Mouse (Mus musculus): Measurements from ENCODE around the gene Fbxw8. TPM values are rescaled to one million over a fixed set of nuclear protein-coding genes. Genes with fewer than 3 reads are reported as not detected.
A peak's percentile ranks its signal among the peaks of the same experiment; 100 is the strongest.

Fbxw8 gene
- polyA plus RNA-seq, 2 experiments = 6.2 to 10.8 TPM

- TF ChIP-seq EP300 (IDR thresholded peaks at IDR 0.05; ENCODE audit: low read depth) = no peak
- TF ChIP-seq CTCF (IDR thresholded peaks at IDR 0.05; ENCODE audit: low read depth) = no peak
- Histone ChIP-seq H3K36me3 (replicated peaks; ENCODE audit: control insufficient read depth, insufficient read depth, low read depth) (no peaks in the 10 kb centered on the region), H3K4me3 (ENCODE audit: insufficient read depth in 1 of 2, low read depth in 2 of 2, low read length in 2 of 2) (no peak overlapping the region), H3K4me1 (replicated peaks; ENCODE audit: control insufficient read depth in 2 of 2, insufficient read depth in 2 of 2, low read length in 1 of 2) (0 out of 4 replicates have a peak, but pooled peaks cover 0 to 5% of the 10 kb centered on the region in 2 experiments), H3K27me3 (ENCODE audit: control insufficient read depth, insufficient read depth, low read length) (no peaks in the 10 kb centered on the region), H3K9me3 (ENCODE audit: control insufficient read depth, low read length) (no peaks in the 10 kb centered on the region), H3K9ac (replicated peaks) (no peak overlapping the region), H3K4me2 (ENCODE audit: low read depth) (no peak overlapping the region), H3K27ac (no peak overlapping the region)
- WGBS (ENCODE audit: insufficient replicate concordance) = 20% methylated on average over 4 of the region's 4 CpGs
- no peak for DNase-seq (ENCODE audit: low read depth in 3 of 3, low spot score in 3 of 3)
- ATAC-seq (ENCODE audit: insufficient read depth) = no peak
Measured at GRCm38 (mm10) chr5:118050743-118051142, 104.5 kb downstream of the Fbxw8 start.

- Histone ChIP-seq H3K9ac (replicated peaks) (no peak overlapping the region), H3K4me1 (replicated peaks; ENCODE audit: control insufficient read depth in 2 of 2, insufficient read depth in 2 of 2, low read length in 1 of 2) (0 out of 4 replicates have a peak, but pooled peaks cover 0 to 5% of the 10 kb centered on the region in 2 experiments), H3K9me3 (ENCODE audit: control insufficient read depth, low read length) (no peaks in the 10 kb centered on the region), H3K36me3 (replicated peaks; ENCODE audit: control insufficient read depth, insufficient read depth, low read depth) (no peaks in the 10 kb centered on the region), H3K27ac (no peak overlapping the region), H3K27me3 (ENCODE audit: control insufficient read depth, insufficient read depth, low read length) (no peaks in the 10 kb centered on the region), H3K4me3 (ENCODE audit: insufficient read depth in 1 of 2, low read depth in 2 of 2, low read length in 2 of 2) (no peak overlapping the region), H3K4me2 (ENCODE audit: low read depth) (no peak overlapping the region)
- WGBS (ENCODE audit: insufficient replicate concordance) = 25% methylated on average over 5 of the region's 5 CpGs
- TF ChIP-seq CTCF (IDR thresholded peaks at IDR 0.05; ENCODE audit: low read depth) (no peak), EP300 (IDR thresholded peaks at IDR 0.05; ENCODE audit: low read depth) (no peak)
- ATAC-seq (ENCODE audit: insufficient read depth) (no peak), DNase-seq (ENCODE audit: low read depth in 3 of 3, low spot score in 3 of 3) (no peak)
Measured at GRCm38 (mm10) chr5:118048928-118049327, 106.3 kb downstream of the Fbxw8 start.

GRCm38 (mm10) chr5:118048412-118048811 lies 106.9 kb downstream of the Fbxw8 start:
- DNase-seq (ENCODE audit: low read depth in 3 of 3, low spot score in 3 of 3) = no peak
- Histone ChIP-seq H3K9ac (replicated peaks) (no peak overlapping the region), H3K9me3 (ENCODE audit: control insufficient read depth, low read length) (no peaks in the 10 kb centered on the region), H3K4me2 (ENCODE audit: low read depth) (no peak overlapping the region), H3K4me3 (ENCODE audit: insufficient read depth in 1 of 2, low read depth in 2 of 2, low read length in 2 of 2) (no peak overlapping the region), H3K36me3 (replicated peaks; ENCODE audit: control insufficient read depth, insufficient read depth, low read depth) (no peaks in the 10 kb centered on the region), H3K4me1 (replicated peaks; ENCODE audit: control insufficient read depth in 2 of 2, insufficient read depth in 2 of 2, low read length in 1 of 2) (0 out of 4 replicates have a peak, but pooled peaks cover 0 to 5% of the 10 kb centered on the region in 2 experiments), H3K27me3 (ENCODE audit: control insufficient read depth, insufficient read depth, low read length) (no peaks in the 10 kb centered on the region), H3K27ac (no peak overlapping the region)
- TF ChIP-seq CTCF (IDR thresholded peaks at IDR 0.05; ENCODE audit: low read depth) (peak; percentile 14; the same call in 1 of the 2 replicates), EP300 (IDR thresholded peaks at IDR 0.05; ENCODE audit: low read depth) (no peak)
- WGBS (ENCODE audit: insufficient replicate concordance) = 21% methylated on average over 4 of the region's 4 CpGs
- no peak for ATAC-seq (ENCODE audit: insufficient read depth)

- no peak overlapping the region for H3K4me3 ChIP-seq (ENCODE audit: insufficient read depth in 1 of 2, low read depth in 2 of 2, low read length in 2 of 2)
- no peaks in the 10 kb centered on the region for H3K9me3 ChIP-seq (ENCODE audit: control insufficient read depth, low read length)
- no peak overlapping the region for H3K4me2 ChIP-seq (ENCODE audit: low read depth)
- WGBS (ENCODE audit: insufficient replicate concordance) = 73% methylated on average over 14 of the region's 14 CpGs
- H3K9ac ChIP-seq (replicated peaks) = no peak overlapping the region
- no peak for DNase-seq (ENCODE audit: low read depth in 3 of 3, low spot score in 3 of 3)
- no peaks in the 10 kb centered on the region for H3K36me3 ChIP-seq (replicated peaks; ENCODE audit: control insufficient read depth, insufficient read depth, low read depth)
- TF ChIP-seq EP300 (IDR thresholded peaks at IDR 0.05; ENCODE audit: low read depth) = no peak
- 0 out of 4 replicates have a peak, but pooled peaks cover 0 to 5% of the 10 kb centered on the region in 2 experiments for H3K4me1 ChIP-seq (replicated peaks; ENCODE audit: control insufficient read depth in 2 of 2, insufficient read depth in 2 of 2, low read length in 1 of 2)
- ATAC-seq (ENCODE audit: insufficient read depth) = no peak
- H3K27me3 ChIP-seq (ENCODE audit: control insufficient read depth, insufficient read depth, low read length) = no peaks in the 10 kb centered on the region
- H3K27ac ChIP-seq = no peak overlapping the region
Measured at GRCm38 (mm10) chr5:118047091-118047757, 108.0 kb downstream of the Fbxw8 start.

- 51% methylated on average over 9 of the region's 9 CpGs for WGBS (ENCODE audit: insufficient replicate concordance)
- H3K36me3 ChIP-seq (replicated peaks; ENCODE audit: control insufficient read depth, insufficient read depth, low read depth) = no peaks in the 10 kb centered on the region
- H3K4me1 ChIP-seq (replicated peaks; ENCODE audit: control insufficient read depth in 2 of 2, insufficient read depth in 2 of 2, low read length in 1 of 2) = 0 out of 4 replicates have a peak, but pooled peaks cover 0 to 5% of the 10 kb centered on the region in 2 experiments
- H3K4me3 ChIP-seq (ENCODE audit: insufficient read depth in 1 of 2, low read depth in 2 of 2, low read length in 2 of 2) = no peak overlapping the region
- H3K27ac ChIP-seq = no peak overlapping the region
- H3K27me3 ChIP-seq (ENCODE audit: control insufficient read depth, insufficient read depth, low read length) = no peaks in the 10 kb centered on the region
- no peaks in the 10 kb centered on the region for H3K9me3 ChIP-seq (ENCODE audit: control insufficient read depth, low read length)
- TF ChIP-seq CTCF (IDR thresholded peaks at IDR 0.05; ENCODE audit: low read depth) = no peak
- DNase-seq (ENCODE audit: low read depth in 3 of 3, low spot score in 3 of 3) (no peak), ATAC-seq (ENCODE audit: insufficient read depth) (no peak)
- no peak overlapping the region for H3K9ac ChIP-seq (replicated peaks)
- no peak overlapping the region for H3K4me2 ChIP-seq (ENCODE audit: low read depth)
Measured at GRCm38 (mm10) chr5:118045385-118045784, 109.9 kb downstream of the Fbxw8 start.

All from liver, embryonic 14.5 days (tissue).